Mouse (Mus musculus) cerebellum, postnatal 10 days (tissue): ENCODE data around the gene Dpp3.
A peak's percentile ranks its signal among the peaks of the same experiment; 100 is the strongest.
"Not testable (repeated sequence)": the region's sequence is repeated elsewhere in the genome, so short reads cannot be mapped to it uniquely, and the experiment has no call there.

Experiments
- DNase-seq, 2 experiments: peaks; one replicate each; pipeline ENCODE4 v3.0.0; 2021; ENCODE audit warnings: mixed read lengths in 2 of 2

The Dpp3 gene

DNA sequence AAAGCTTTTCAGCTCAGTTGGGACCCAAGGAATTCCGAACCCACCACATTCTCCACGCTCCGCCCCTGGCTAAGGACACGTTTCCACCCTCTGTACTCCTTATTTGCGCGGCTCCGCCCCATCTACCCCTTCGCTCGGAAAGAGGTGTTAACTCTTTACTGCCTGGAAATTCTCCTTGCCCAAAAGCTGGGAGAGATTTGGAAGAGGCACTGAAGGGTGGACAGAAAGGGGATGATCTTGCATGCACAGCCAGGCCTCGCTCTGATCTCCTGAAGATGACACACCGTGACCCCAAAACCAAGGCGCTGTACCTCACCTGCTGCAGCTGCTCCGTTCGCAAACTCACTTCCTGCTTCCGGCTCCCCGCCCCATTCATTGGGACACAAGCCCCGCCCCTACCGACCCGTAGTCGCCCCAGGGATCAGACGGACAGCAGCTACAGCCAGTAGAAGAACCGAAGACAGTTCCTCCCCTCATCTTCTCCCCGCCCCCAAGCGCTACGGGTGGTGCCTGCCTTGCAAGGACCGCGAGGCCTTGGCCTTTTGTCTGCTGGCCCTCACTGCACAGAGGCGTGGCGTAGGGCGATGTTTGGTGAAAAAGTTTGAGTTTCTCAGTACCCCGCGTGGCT lies at the start of gene Dpp3:
Dpp3 (minus strand) TSS at position 384 of the 628 bp plus-strand sequence.
- DNase-seq = peak; percentile 100

DNA sequence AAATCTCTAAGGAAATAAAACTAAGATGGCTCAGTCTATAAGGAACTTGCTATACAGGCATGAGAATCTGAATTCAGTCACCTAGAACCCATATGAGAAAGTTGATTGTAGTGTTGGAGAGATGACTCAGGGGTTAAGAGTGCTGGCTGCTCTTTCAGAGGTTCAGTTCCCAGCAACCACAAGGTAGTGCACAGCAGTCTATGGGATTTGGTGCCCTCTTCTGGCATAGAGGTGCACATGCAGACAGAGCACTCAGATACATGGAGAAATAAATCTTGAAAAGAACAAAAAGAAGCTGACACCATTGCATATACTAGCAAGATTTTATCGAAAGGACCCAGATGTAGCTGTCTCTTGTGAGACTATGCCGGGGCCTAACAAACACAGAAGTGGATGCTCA lies 40.1 kb upstream of the Dpp3 start:
- DNase-seq = no peak

DNA sequence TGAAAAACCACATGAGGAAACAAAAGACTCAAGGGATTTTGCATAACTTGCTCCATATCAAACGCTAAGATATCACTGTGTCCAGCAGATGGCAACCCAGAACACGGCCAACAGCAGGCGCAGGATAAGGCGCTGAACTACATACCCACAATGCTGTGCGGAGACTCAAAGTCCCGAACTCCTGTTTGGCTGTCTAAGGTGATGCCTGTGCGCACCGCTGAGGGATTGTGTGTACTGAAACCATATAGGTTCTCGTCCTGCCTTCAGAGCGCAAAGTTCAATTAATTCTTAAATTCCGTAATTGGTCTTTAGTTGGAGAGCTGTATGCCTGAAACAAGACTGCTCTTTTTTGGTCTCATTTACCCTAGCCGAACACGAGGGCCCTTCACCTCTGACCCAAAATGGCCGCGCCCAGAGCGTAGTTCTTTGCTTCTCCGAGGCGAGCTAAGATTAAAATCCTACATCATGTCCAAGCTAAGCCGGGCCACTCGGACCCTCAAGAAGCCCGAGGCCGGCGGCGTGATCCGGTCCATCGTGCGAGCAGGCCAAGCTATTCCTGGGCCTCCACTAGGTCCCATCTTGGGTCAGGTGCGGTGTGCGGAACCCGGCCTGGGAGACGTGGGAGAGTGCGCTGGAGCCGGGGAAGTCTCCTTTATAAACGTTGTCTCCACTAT lies 34.0 kb upstream of the Dpp3 start, which contains the start of gene Mrpl11:
Mrpl11 (plus strand) TSS at position 220 of the 674 bp plus-strand sequence.
- peak; percentile 89 to 92 for DNase-seq

DNA sequence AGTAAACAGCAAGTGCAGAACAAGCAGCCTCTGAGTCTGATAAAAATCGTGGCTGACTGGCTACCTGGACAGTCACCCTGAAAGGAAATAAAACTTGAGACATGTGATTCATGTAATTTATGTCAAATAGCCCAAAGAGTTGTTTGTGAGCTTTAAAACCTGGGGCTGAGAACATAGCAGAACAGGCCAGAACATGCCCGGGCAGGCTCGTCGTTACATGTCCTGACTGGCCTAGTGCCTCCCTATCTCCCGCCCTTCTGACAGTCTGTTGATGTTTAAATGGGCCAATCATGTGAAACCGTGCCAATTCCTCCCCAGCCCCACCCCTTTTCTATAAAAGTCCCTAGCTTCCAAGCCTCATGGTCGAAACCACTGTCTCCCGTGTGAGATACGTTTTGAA lies 20.6 kb upstream of the Dpp3 start:
- not testable (repeated sequence) for DNase-seq

DNA sequence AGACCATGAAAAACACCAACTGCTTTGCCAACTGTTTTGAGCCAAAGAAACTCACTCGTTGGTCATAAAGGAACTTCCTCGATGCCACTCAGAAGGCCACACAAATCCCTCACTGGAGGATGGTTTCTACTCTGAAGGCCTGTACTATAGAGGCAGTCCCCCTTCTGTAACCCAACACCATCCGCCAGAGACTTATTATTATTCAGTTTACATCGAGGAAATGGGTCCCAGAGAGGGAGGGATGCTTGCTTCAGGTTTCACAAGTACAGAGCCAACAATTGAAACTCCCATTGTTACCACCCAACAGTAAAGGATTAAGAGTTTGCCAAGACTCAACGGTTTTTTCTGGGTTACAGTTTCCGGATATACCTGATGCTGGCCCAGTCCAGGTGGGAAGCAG lies 17.5 kb upstream of the Dpp3 start:
- no peak for DNase-seq

DNA sequence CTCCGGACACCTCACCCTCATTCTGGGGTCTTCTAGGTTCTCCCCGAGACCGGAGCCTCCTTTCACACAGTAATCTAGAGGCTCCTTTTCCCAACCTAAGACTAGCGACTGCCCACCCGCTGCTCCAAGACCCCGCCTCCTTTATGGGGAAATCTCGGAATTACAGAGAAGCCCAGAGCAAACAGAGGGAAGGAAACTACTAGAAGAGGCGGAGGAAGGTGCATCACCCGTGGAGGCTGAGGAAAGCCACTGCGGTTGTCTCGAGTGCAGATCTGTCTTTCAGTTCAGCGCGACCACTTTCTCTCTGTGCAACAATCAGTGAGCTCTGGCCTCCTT lies 15.1 kb upstream of the Dpp3 start:
- no peak for DNase-seq

DNA sequence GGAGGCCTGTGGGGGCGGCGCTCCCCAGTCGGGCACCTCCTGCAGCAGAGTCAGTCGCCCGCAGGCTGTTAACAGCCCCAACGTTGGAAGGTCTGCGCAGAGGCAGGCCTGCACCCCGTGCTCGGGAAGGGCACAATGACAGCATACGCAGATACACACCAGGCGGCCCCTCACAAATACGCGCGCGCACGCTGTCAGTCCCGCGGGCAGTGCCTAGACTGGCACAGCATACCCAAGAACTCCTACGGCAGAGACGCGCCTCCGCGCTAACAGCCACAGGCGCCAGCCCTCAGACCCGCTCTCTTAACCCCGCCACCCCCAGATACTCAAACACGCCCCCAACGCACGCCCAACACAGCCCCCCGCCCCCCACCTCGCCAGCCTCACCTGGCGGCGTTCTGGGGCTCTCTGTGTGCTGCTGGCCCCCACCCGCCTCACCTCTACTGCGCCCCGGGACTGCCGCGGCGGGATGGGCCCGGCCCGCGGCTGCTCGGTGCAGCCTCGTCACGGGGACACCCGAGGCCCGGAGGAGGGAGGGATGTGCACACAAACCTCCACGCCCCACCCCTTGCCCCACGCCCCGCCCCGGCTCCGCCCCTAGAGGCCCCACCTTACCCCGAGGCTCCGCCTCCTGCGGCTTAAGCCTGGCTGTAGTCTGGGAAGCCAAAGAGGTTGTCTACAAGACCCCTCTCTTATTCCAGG lies 14.6 kb upstream of the Dpp3 start, which contains the start of gene Peli3:
Peli3 (minus strand) TSS at position 577 of the 702 bp plus-strand sequence.
- DNase-seq = peak; percentile 94 to 95

DNA sequence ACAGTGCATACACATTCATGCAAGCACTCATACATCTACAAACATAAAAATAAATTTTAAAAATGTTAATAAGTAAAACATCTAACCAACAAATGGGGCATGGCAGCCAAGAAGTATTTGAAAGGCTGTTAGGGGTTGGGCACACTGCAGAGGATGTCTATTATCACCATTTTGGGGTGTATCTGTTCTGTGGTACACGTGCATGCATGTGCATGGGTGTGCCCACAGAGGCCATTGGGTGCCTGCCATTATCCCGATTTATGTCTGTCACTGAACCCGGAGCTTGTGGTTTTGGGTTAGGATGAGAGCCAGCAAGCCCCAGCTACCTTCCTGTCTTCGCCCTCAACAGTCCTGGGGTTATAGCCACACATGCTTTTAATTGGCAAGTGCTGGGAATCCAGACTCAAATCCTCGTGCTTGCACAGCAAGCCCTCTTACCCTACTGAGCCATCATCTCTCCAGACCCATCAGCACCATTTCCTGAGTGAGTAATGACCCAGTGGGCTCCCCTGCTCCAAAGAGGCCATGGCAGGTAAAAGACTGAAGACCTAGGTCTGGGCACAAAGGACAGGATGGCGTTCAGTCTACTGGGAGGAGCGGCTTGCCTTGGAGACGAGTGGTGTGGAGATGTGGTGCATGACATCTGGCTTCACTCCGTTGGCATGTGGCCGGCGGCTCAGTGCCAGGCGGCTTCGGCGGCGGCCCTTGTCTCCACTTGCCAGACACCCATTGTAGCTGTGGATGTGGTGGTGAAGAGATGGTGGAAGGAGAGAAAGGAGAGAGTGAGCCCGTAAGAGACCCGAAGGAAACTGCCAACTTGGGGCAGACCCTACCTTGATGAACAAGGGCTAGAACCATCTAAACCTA lies 9.6 kb upstream of the Dpp3 start:
- DNase-seq = peak; percentile 90 to 92

DNA sequence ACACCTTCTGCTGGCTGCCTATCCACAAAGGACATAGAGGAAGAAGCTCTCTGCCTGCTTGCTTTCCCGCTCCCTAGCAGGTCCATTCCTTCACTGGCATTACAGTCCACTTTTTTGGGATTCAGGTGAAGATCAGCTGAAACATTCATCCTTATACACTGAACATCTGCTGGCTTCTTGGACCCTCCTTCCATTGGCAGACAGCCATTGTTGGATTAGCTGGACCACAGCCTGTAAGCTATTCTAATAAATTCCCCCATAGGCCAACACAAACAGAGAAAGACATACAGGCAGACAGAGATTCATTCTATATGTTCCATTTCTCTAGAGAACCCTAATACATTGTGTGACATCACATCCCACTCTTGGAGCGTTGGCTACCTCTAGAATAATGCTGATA lies 8.8 kb upstream of the Dpp3 start:
- DNase-seq = peak; percentile 50 to 51

DNA sequence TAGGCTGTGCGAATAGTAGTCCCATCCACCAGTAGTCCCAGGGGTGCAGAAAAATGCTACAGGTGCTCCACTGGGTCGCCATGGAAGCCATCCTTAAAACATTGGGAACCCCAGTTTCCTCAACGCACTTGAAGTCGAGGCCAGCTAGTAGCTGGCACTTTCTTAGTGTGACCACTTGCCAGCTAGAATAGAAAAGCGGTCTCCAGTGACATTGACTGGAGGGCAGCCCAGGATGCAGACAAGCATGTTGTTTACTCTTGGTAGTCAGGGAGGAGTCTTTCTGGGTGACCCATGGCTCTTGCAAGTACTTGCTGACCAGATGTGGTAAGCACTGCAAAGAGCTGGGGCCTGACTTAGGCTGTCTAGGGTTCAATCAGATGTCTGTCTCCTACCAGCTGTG lies 694 bp upstream of the Dpp3 start:
- peak; percentile 45 to 48 for DNase-seq

DNA sequence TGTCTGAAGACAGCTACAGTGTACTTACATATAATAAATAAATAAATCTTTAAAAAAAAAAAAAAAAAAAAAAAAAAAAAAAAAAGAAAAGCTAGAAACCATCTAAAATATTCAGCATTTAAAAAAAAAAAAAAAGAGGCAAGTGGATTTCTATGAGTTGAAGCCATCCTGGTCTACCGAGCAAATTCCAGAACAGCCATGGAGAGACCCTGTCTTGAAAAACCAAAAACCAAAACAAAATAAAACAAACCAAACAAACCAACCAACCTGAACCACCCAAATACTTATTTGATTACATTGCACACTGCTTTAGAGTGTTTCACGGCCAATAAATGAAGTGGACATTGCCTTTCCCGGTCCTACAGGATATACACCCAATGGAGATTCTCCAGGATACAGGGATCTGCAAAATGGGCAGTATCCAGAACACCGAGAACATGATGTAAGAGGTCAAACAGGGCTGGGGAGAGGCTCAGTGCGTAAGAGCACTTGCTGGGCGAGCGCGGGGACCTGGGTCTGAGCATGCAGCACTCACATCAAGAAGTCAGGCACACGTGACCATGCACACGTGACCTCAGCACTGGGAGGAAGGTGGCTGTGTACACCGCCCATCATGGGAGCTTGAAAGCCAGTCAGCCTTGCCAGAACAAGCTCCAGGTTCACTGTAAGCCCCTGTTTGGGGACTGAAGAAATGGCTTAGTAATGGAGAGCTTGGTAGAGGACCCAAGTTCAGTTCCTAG lies 2.8 kb downstream of the Dpp3 start:
- no peak for DNase-seq

DNA sequence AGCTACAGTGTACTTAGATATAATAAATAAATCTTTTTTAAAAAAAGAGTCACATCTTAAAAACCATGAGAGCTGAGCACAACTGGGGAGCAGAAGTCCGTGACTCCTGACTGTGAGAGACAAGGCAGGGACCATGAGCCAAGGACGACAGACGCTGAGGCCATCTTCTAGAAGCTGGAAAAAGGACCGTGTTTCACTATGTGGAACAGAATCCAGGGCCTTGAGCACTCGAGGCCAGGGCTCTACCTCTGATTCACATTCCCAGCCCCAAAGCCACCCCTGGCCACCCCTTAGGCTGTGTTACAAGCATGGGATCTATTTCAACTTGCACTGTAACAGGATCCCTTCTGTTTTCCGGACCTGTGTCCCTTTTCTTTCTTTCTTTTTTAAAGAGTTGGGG lies 8.4 kb downstream of the Dpp3 start:
- DNase-seq = no peak

DNA sequence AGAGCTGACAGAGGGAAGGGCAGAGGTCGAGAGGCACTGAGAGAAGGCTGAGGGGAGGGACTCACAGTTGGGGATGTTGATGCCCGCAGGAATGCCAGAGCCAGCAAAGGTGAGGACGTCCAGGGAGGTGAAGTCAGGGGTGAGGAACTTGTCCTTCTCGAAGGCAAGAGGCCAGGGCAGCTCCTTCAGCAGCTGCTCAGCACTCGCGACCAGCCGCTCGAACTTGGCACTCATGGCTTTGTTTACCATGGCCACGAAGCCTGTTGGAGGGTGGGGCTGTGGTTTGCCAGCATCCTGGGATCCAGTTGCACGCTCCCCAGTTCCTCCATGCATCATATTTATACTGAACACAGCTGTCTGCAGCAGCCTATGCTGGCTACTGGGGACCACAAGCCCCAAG lies 11.3 kb downstream of the Dpp3 start:
- DNase-seq = no peak

DNA sequence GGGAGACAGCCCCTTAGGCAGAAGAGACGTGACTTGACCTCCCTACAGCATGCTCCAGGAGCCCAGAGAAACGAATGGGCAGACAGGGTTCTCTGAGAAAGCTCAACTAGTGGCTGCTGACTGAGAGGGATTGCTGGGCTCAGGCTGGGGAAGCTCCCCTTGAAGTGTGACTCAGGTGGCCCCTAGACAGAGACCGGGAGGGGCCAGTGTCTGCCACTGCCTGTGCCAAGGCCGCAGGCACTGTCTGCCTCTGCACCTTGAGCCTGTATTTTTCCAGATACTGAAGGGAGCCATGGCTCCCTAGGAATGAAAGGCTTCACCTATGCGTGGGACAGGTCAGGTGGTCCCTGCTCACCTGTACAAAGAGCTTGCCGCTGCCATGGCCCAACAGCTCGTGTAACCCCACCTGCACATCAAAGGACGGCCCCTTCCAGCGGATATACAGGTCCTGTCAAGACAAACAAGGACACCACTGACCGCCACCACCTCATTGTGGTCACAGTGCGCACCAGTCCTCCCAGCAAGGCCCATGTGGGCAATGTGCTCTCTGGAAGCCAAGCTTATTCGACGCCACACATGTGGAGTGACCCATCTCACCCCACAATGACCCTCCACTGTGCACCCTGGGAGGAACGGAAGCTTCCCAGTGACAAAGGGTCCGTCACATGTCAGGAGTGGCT lies 12.0 kb downstream of the Dpp3 start:
- no peak for DNase-seq

DNA sequence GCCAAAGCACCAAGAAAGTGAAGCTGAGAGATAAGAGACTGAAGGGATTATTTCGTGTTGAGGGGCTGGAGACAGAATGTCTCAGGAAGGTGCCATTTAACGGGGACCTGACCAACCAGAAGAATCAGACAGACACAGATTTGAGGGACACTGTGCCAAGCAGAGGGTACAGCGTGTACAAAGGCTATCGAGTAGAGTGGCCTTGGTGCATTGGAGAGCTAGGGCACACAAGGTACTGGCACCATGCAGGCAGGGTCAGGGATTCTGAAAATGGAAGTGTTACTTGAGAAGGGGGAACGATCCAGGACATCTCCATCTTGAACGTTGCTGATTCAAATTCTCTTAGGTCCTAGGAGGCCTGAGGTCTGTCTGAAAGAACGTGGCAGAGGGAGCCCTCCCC lies 18.7 kb downstream of the Dpp3 start:
- no peak for DNase-seq

DNA sequence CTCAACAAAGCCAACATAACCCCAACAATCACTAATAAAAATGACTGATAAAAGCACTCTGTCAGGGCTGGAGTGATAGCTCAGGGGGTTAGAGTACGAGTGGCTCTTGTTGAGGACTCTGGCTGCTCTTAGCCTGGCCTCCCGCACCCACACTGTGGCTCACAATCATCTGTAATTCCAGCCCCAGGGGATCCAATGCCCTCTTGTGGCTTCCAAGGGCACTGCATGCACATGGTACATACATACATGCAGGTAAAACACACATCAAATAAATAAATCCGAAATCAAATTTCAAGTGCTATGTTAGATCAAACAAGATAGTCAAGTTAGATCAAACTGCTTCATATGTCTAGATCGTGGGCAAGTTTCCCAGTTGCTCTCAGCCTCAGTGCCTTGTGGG lies 20.0 kb downstream of the Dpp3 start:
- peak; percentile 55 to 72 for DNase-seq

DNA sequence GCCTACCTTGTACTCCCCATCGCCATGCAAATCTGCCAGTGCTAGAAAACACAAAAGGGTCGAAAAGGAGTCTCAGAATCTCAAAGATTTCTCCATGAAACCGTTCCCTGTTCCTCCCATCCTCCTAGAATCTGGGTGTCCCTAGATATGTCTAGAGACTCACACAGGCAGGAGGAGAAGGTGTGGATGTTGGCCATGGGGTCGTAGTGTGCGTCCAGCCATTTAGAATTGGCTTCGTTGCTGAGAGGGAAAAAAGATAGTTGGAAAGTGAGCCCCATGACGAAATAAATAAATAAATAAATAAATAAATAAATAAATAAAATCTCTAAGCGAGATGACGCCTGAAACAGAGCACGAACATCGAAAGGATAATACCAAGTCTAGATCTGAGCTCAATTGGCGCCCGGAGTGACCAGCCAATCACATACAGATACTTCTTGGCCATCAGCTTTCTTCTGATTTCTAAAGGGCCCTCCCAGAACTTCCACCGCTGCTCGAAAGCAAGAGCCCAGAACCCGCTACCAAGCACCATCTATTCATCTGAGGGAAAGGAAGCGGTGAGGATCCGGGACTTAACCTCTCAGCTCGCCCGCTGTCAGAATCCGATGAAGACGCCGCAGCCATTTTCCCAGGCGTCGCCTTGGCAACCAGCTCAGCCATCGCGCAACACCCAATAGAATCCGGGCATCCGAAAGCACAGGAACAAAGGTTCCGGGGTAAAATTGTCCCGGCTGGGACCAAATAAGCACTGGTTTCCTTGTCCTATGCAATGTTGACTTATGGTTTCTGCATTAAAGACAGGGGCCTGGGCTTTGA lies 21.9 kb downstream of the Dpp3 start, which contains the start of gene Bbs1:
Bbs1 (minus strand) TSS at position 650 of the 816 bp plus-strand sequence.
- DNase-seq = peak; percentile 90

DNA sequence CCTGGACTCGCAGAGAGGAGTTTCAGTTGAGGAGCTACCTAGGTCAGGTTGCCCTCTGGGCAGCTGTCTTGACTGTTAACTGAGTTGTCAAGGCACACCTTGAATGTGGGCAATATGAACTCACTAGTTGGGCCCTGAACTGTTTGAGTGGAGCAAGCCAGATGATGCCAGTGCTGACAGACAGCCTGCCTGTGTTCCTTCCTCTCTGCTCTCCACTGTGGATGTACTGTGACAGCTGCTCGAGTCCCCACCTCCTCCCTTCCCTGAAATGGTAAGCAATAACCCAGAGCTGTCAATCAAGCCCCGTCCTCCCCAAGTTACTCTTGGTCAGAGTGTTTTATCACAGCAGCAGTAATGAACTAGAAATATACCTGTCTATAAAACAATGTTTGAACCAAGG lies 28.2 kb downstream of the Dpp3 start:
- DNase-seq = no peak

DNA sequence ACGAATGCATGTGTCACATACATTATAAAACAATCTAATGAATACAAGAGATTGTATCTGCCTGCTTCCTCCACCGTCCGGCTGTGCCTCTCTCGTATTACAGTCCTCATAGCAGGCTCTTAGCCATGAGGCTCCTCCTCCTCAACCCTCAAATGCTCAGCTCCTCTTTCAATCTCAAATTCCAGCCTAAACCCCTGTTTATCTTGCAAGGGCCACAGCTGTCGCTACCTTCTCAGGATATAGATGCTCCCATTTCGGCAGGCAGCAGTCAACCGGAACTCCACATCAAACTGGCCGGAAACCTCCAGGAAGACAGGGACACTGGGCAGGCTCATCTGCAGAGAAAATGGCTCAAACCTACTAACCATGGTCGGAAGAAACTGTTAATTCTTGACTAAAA lies 29.1 kb downstream of the Dpp3 start:
- no peak for DNase-seq

DNA sequence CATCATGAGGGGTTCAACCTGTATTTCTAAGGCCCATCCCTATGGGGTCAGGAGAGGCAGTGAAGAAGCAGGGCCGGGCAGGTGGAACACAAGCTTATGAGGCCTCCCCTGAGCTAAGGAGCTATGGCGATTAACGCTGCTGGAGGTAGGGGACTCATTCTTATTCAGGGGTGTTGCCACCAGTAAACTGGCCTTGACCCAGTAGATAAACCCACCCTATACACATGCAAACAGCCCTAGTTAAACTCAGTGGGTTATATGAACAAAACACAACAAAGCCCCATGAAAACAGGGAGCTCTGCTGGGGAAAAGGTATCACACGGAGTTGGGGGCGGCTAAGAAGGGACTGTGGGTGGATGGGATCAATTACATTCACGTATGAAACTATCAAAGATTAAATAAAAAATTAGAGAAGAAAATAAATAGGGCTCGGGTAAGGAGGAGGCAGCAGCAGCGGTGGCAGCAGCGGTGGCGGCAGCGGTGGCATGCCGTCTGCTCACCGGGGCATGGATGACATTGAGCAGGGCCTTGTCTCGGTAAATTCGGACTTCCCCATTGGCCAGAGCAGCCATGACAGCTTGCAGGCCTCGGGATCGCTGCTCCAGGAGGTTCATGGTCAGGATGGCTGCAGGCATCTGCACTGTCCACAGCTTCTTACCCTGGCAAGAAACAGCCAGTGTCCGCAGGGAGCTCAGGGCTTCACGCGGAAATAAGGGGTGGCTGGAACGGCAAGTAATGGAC lies 31.1 kb downstream of the Dpp3 start:
- DNase-seq = no peak
